Mouse (Mus musculus): ENCODE measurements around the gene Chp1.
"Not testable (repeated sequence)": the region's sequence is repeated elsewhere in the genome, so short reads cannot be mapped to it uniquely, and the experiment has no call there.

Gene Chp1

DNA sequence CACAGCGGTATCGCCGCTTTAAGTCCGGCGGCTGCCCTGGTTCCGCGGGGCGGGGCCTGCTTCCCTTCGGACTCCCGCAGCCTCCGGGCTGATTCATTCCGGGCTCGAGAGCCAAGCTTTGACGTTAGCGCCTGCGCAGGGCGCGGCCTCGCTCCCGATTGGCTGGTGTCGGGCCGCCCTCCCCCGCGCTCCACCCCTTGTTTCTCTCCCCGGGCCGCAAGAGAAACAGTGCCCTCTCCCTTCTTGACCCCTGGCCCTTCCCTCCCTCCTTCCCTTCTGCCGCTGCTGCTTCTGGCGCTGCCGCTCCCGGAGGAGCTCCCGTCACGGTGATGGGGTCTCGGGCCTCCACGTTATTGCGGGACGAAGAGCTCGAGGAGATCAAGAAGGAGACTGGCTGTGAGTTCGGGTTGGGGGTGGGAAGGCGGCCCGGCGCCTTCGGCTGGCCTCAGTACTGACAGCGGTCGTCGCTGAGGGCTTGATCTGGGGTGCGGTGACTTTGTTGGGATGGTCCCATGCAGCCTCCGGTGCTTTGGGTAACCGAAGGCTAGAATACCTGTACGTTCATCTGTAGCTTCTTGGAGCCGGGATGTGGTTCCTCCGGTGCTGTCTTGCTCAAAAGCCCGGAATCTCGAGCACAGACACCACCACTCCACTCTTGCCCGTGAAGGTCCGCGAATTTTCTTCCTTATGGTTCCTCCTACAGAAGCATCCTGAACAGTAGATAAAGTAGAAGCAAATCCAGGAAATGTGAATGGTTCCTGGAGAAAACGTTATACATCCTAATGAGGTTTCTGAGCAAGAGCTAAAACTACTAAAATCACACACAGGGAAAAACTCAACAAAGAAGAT lies at the start of gene Chp1, which contains the start of gene Exd1:
Gene Chp1, plus strand, starts transcription at position 176 of the 849 bp plus-strand sequence.
Gene Exd1, minus strand, starts transcription at position 106 of the 849 bp plus-strand sequence.
- DNase-seq = peak; percentile 99 to 100

DNA sequence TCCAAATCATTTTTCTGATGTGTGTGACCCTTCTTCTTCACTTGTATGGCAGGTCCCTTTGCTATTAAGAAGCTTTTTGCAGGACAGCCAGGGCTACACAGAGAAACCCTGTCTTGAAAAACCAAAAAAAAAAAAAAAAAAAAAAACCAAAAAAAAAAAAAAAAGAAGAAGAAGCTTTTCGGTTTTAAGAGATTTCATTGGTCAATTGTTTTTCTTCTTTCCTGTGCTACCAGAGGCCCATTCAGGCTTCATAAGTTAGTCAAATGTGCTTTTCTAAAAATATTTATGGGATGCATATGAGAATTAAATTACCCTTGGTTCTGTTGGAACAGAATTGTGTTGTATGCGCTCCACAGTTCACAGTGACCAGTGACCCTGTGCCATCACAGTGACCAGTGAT lies 48.6 kb upstream of the Chp1 start:
- no peak for DNase-seq

DNA sequence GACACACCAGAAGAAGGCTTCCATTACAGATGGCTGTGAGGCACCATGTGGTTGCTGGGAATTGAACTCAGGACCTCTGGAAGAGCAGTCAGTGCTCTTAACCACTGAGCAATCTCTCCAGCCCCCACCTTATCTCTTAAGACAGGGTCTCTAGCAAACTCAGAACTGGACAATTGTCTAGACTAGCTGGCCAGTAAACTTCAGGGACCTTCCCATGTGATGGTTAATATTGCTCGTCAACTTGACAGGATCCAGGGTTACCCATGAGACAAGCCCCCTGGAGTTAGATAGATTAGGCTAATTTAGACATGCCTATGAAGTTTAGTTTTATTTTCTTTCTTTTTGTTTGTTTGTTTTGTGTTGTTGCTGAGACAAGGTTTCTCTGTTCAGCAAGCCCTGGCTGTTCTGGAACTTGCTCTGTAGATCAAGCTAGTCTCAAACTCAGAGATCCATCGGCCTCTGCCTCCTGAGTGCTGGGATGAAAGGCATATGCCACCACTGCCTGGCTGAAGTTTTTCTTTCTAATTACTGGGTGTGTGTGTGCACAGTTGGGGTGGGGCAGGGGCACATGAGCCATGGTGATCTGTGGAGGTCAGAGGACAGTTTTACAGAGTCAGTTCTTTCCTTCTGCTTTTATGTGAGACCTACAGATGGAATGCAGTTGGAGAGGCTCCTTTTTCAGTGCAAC lies 46.4 kb upstream of the Chp1 start:
- DNase-seq = no peak

DNA sequence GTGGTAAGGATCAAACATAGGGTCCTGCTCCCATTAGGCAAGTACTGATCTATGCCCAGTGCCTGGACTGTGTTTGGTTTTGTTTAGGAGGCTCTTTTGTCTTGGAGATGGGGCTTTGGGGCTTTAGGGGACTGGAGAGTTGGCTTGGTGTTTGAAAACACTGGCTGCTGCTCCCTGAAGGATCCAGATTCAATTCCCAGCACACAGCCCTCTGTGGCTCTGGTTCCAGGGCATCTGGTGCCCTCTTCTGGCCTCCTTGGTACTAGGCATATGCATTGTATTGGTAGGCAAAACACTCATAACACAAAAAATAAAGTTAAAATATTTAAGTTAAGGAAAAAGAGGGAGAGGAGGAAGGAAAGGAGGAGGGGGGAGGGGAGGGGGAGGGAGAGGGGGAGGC lies 40.4 kb upstream of the Chp1 start:
- DNase-seq = no peak

DNA sequence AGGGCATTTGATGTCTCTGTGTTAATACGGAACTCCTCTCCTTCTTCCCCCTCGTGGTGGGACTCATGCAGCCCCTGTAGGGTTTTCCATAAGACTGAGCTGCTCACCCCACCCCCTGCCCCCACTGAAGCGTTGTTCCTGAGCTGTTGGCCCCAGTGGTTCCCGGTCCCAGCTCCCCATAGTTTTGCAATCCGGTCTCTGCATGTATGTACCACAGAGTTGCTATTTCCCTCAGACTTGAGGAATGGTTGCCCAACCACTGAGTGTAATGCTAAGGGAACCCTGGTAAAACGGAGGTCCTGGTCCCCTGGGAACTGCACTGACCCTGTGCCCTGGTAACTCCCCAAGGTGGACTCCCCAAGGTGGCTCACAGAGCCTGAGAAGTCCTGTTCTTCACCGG lies 39.0 kb upstream of the Chp1 start:
- DNase-seq = not testable (repeated sequence)

DNA sequence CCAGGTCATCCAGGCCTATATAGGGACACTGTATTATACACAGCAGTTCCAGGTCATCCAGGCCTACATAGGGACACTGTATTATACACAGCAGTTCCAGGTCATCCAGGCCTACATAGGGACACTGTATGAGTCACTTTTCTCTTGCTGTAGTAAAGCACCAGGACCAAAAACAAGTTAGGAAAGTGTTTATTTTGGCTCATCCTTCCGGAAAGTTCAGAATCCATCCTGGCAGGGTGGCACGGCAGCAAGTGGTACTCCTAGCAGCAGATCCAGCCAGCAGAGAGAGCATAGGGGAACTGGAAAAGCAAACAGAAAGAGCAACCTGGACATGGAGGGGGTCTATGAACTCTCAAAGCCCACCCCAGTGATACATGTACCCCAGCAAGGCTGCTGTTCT lies 36.6 kb upstream of the Chp1 start:
- no peak for DNase-seq

DNA sequence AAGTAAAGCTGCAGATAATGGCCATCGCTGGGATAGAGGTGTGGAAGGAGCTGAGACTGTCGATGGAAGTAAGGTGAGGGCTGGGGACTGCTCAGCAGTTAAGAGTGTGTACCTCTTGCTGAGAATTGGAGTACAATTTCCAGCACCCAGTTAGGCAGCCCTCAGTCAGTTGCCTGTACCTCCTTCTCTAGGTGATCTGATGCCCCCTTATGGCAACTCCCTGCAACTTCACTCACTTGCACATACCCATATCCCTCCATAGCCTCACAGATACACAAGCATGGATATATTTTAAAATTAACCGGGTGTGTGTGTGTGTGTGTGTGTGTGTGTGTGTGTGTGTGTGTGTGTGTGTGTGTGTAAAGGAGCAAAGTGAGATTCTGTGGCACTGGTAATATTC lies 35.2 kb upstream of the Chp1 start:
- DNase-seq = no peak

DNA sequence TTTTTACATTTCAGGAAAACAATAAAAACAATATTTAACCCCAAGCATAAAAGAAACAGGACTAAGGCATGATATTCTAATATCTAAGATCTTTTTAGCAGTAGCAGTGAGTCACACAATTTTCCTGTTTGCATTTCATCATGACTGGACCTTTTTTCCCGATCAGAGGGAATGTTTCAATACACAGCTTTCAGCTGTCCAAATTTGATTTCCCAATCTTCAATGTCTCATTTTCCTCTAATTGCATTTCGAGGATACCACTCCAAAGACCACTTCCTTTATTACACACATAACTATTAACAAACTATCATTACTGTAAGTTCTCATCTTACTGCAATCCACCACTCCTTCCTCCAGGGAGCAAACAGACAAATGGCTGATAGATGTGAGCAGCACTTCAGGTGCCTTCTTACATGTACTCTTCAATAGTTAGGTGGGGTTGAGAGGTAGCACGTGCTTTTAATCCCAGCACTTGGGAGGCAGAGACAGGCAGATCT lies 33.4 kb upstream of the Chp1 start:
- DNase-seq = no peak

DNA sequence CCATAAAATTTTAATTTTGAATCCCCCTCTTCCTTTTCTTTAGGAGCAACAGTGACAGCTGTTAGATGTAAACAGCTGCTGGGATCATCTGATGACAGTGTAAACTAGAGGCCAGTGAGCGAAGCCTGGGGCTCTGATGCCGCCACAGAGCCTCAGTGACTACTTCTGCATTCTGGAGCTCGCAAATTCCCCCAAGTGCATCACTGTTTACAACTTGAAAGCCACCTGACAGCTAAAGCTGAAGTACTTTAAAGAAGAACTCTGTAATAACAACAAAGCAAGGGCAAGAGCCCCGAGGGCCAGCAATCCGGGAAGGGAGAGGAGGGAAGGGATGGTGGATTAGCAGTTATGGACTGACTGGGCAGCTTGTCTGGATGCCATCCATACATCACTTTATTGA lies 30.7 kb upstream of the Chp1 start:
- DNase-seq = no peak

DNA sequence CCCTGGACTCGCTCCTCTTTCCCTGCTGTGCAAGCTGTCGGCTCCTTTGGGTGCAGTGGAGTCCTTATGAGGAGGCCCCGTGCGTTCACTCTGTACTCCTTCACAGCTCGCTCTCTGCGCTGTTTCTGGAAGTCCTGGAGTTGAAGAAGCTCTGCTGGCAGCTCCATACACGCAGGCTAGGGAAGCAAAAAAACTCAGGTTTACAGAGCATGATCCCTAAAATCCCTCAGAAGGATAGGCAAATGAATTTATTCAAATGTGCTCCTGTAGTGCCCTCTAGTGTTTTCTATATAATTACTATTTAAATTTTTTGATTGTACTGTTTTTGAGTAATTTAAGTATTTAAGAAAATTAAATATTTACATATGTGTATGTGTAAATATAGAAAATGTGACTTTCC lies 26.9 kb upstream of the Chp1 start:
- DNase-seq = no peak

DNA sequence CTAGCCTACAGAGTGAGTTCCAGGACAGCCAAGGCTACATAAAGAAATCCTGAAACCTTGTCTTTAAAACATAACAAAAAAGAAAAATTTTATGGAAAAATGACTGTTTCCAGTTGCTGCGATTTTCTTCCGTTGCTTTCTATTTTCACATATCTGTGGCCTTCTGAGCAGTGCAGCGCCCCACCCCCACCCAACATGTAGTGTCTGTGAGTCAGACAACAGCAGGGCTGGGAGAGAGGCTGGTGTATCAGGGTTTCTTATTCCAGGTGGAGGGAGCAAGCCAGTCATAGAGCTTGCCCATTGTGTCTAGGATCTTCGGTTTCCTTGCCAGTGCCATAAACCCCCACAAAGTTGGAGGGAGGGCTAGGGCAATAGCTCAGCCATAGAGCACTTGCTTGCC lies 23.7 kb upstream of the Chp1 start:
- DNase-seq = no peak

DNA sequence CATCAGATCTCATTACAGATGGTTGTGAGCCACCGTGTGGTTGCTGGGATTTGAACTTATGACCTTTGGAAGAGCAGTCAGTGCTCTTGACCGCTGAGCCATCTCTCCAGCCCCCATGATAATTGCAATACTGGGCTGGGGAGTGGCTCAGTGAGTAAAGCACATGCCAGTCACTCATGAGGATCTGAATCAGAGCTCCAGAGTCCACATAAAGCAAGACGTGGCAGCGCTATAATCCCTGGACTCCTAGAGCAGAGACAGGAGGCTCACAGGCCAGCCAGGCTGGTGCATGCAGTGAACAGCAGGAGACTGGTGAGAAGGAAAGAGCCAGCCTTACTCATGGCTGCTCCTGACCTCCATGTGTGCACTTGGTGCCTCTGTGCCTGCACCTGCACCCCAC lies 22.1 kb upstream of the Chp1 start:
- no peak for DNase-seq

DNA sequence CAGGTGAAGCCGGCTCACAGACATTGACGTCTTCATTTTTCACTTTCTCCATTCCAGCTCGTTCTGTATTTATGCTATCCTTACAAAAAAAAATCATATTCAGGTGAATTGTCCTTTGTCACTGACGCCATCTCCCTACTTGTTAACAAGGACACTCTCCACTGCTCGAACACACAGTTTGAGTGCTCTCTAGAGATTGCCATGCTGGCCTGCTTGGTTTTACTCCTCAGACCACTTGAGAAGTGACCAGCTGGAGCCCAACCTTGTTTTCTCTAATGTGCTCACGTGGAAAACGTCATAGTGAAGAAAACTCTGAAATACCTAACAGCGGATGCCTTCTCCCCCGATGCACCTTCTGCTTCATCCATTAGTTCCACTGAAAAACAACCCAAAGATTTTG lies 8.7 kb upstream of the Chp1 start:
- DNase-seq = no peak

DNA sequence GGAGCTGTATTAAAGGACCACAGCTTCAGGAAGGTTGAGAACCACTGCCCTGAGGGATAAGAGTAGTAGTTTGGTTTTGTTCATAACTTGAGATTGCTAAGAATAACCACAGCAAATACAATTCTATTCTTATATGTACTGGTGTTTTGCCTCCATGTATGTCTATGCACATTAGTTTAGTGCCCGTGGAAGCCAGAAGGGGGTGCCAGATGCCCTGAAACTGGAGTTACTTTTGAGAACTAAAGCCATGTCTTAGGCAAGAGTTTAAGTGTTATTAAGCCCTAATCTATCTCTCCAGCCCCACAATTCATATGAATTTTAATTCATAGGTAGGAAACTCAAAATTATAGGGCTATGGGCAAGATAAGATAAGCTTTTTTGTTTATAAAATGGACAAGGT lies 5.4 kb upstream of the Chp1 start:
- peak in 1 of 2 experiments; percentile 28 for DNase-seq

DNA sequence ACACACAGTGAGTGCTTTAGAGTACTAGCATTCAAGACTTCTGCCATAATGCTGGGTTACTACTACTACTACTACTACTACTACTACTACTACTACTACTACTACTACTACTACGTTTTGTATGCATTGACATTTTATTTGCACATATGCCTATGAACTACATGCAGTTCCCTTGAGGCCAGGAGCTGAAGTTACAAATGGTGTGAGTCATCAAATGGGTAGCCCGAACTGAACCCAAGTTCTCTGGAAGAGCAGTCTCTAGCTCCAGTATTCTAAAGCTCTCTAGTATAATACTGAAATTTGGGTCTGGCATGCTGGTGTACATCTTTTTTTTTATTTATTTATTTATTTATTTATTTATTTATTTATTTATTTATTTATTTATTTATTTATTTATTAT lies 3.8 kb upstream of the Chp1 start:
- no peak for DNase-seq

DNA sequence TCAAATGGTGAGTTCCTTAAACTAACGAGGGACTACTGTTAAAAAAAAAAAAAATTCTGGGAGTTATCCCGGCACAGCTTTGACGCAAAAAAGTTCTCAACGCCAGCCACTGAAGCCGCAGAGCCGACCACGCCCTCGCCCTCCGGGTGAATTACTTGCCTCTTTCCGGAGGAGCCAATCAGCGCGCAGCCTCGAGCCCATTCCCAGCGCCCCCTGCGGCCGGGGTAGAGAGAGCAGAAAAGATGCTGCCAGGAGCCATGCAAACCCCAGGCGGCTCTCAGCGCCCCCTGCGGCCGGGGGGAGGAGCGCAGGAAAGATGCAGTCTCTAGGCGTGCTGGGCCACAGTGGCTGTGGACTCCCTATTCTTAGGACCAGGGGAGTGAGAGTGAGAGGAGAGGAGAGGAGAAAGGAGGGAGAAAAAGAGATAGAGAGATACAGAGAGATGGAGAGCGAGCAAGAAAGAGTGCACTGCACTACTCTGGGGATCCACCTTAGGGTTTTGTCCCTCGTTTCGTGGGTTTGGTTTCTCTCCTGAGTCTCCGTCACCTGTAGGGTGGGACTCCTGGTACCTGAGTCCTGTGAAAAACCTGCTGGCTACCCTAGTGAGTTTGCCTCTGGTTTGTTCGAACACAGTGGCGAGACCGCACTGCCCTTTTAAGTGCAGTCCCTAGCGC lies 512 bp upstream of the Chp1 start:
- peak; percentile 63 to 74 for DNase-seq

DNA sequence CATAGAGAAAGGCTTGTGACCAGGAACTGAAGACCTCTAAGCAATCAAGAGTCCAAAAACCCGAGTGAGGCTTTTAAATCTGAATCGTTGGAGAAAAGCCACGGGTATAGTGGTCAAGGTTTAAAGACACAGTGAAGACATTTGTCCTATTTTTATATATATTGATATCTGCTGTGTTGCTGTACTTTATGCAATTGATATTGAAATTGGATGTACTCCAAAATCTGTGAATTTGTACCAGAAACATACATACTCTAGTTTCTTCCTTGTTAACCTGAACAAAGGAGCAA lies 819 bp downstream of the Chp1 start:
- DNase-seq = no peak

DNA sequence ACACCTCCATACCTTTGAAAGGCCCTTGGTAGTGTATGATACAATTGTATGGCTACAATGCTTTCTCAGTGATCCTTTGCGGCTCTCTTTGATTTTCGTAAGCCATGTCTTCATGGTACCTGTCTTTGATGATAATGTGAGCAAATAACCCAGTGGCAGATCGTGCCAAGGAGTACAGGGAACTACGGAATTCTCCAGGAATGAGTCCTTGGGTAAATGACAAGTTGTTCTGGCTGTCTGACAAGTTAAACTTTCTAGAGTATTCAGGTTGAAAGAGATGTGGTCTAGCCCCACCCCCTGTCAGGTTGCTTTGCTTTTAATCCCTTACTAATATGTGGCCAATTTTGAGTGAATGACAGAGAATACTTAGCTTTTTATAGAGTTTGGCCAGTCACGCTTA lies 1.2 kb downstream of the Chp1 start:
- DNase-seq = no peak

DNA sequence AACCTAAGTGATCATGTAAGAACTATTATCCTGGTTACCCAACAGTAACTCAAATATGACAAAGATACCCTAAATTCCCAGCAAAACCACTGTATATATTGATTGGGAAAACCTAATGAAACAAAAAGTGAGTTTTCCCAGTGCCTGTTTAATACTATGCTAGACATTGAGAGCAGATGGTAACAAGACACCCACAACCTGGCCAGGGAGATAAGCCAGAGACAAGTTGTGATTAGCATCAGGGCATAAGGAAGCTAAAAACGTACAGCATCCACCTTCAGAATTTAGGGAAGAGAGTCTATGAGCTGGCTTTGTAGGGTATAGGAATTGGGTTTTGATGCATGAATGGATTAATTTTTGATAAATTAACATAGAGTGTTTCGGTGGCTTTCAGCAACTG lies 2.2 kb downstream of the Chp1 start:
- no peak for DNase-seq

DNA sequence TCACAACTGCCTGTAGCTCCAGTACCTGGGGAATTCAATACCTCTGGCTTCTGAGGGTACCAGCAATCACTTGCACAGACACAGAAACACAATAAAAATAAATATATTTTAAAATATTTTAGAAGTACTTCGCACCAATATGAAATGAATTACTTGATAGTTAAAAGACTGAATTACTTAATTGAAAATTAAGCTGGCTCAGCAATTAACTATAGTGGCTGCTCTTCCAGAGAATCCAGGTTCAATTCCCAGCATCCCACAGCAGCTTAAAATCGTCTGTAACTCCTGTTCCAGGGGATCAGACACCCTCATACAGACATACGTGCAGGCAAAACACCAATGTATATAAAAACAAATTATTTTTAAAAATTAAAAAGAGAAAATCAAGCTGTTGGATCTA lies 10.5 kb downstream of the Chp1 start:
- DNase-seq = no peak

DNA sequence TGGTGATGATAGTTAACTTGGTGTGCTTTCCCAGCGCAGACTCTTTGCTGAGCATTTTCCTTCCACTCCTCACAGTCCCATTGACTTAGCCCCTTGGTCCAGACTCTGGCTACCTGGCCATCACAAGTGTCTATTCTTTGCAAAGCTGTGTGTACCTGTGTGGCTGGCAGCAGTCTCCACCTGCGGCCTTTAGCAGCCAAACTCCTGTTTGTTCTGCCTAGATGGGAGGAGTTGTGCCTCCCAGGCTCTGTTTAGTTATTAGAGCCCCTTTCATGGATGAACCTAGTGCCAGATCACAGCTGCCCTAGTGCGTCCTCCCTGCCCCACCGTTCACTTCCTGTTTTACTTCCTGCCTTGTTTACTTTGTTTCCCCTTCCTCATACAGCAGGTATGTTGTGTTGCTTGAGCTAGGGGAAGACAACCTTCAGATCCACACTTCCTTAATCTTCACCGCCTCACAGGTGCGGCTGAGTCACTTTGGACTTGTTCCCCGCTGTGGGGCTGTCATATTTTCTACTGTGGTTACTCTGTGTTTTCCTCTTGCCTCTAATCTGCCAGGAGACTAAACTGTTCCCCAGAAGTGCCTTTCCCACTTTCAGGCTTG lies 11.3 kb downstream of the Chp1 start:
- no peak for DNase-seq

DNA sequence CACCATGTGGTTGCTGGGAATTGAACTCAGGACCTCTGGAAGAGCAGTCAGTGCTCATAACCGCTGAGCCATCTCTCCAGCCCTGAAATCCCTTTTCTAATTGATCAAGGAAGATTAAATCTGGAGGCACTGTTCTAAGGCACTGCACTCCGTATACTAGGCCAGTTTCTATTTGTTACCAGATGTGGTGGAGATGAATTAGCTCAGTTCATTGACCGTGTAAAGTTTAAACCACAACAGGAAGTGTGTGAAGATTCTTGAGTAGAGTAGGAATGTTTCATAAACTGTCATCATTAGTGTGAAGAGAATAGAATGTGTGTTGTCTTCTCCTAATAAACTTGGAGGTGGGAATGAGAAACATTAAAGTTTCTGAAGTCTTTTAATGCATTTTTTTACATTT lies 14.3 kb downstream of the Chp1 start:
- no peak for DNase-seq

DNA sequence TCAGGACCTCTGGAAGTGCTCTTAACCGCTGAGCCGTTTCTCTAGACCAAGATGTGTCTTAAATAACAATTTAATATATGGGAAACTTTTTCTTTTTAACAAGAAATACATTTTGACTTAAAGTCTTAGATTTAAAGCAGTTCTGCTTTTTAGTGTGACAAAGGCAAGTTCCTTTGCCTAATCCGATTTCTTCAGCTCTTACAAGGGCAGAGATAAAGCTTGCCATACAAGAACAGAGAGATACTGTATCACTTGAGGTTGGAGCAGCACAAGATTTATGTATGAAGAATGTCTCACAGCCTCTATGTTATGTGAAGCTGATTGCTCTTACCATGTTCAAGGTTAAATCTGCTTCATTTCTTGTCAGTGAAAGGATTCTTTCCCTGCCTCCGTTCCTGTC lies 17.8 kb downstream of the Chp1 start:
- no peak for DNase-seq

All from cerebellum, postnatal 36 days (tissue).